Mouse (Mus musculus) heart, adult 2 months (tissue): ENCODE data around the gene Egr4.

Experiments used
- CTCF ChIP-seq: fragments of 200-600 bp; IDR thresholded peaks from 2 replicates; pipeline ENCODE4 v1.8.1; 2022; ENCODE audit warnings: antibody characterized with exemption, mild to moderate bottlenecking, moderate library complexity
- POLR2A ChIP-seq: fragments of 200-500 bp; IDR thresholded peaks from 2 replicates; pipeline ENCODE4 v1.6.1; 2011; ENCODE audit warnings: mild to moderate bottlenecking, low read depth, low read length, control low read depth; ENCODE audit not compliant: insufficient read depth

DNA sequence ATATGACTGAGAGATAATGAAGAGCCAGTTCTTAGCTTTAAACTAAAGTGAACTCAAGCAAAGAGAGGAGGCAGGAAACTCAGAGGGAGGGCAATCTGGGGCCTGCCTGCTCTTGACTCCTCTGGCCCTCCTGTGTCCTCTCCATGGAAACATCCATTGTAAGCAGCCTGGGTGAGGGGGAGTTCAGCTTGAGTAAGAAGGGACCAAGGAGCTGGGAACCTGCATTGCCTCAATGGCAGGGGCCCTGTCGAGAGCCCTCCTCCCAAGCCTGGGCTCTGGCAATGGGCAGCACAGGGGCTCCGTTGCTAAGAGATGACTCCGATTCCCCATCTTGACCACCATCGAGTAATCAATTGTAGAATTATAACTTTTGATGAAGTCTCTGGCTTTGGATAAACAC lies 24.9 kb downstream of the Egr4 start:
- no peak for TF ChIP-seq POLR2A
- TF ChIP-seq CTCF: no peak
